Mouse (Mus musculus) MEL (cell line): ENCODE results near the gene Defb45. TPM values are rescaled to one million over a fixed set of nuclear protein-coding genes. Genes with fewer than 3 reads are reported as not detected.

Source experiments
- DNase-seq: peaks from one replicate; pipeline ENCODE4 v3.0.0; 2011; ENCODE audit warnings: low read depth, low spot score
- H3K27ac ChIP-seq: 2 replicates; pipeline ENCODE4 v1.5.1; 2012; ENCODE audit warnings: low read depth, mild to moderate bottlenecking, control low read depth, low read length, moderate library complexity; ENCODE audit not compliant: control insufficient read depth
- H3K27me3 ChIP-seq, 2 experiments: fragments of 150-350 bp in 1 of 2; sonication (generic) in 1 of 2; 2 replicates each; pipeline ENCODE4 v1.6.1; 2012; ENCODE audit warnings: low read length in 2 of 2, mild to moderate bottlenecking in 2 of 2, improper control_type of control experiment in 1 of 2, moderate library complexity in 1 of 2; ENCODE audit not compliant: insufficient read depth in 2 of 2, control insufficient read depth in 1 of 2
- H3K36me3 ChIP-seq, 2 experiments: 2 replicates each; pipeline ENCODE4 v1.6.1; 2012 to 2014; ENCODE audit warnings: low read length in 2 of 2, improper control_type of control experiment in 1 of 2, inconsistent platforms in 1 of 2, mild to moderate bottlenecking in 1 of 2; ENCODE audit not compliant: insufficient read depth in 2 of 2, control insufficient read depth in 1 of 2
- H3K4me1 ChIP-seq, 2 experiments: fragments of 150-350 bp in 1 of 2; sonication (generic) in 1 of 2; 2 replicates each; pipeline ENCODE4 v1.6.1; 2012; ENCODE audit warnings: low read length in 2 of 2, improper control_type of control experiment in 1 of 2, mild to moderate bottlenecking in 1 of 2; ENCODE audit not compliant: insufficient read depth in 2 of 2, control insufficient read depth in 1 of 2
- H3K4me3 ChIP-seq, 2 experiments: fragments of 150-350 bp in 1 of 2; sonication (generic) in 1 of 2; 2 replicates each; pipeline ENCODE4 v1.5.1; 2012; ENCODE audit warnings: low read depth in 2 of 2, low read length in 2 of 2, mild to moderate bottlenecking in 2 of 2, moderate library complexity in 2 of 2, control low read depth in 1 of 2, improper control_type of control experiment in 1 of 2; ENCODE audit not compliant: control insufficient read depth in 1 of 2, insufficient read depth in 1 of 2
- H3K79me2 ChIP-seq: 2 replicates; pipeline ENCODE4 v1.6.1; 2012; ENCODE audit warnings: mild to moderate bottlenecking, low read length, moderate library complexity; ENCODE audit not compliant: control insufficient read depth, poor library complexity, insufficient read depth
- H3K9ac ChIP-seq: 2 replicates; pipeline ENCODE4 v1.6.1; 2012; ENCODE audit warnings: low read depth, mild to moderate bottlenecking, control low read depth, low read length, moderate library complexity; ENCODE audit not compliant: control insufficient read depth, poor library complexity, severe bottlenecking
- H3K9me3 ChIP-seq: fragments of 150-350 bp; sonication (generic); replicated peaks from 2 replicates; pipeline ENCODE4 v1.6.1; 2012; ENCODE audit warnings: mild to moderate bottlenecking, low read length, improper control_type of control experiment, moderate library complexity; ENCODE audit not compliant: insufficient read depth
- BHLHE40 ChIP-seq: IDR thresholded peaks from 2 replicates; pipeline ENCODE4 v1.6.1; 2012; ENCODE audit warnings: low read depth, mild to moderate bottlenecking, inconsistent platforms, low read length, improper control_type of control experiment, borderline replicate concordance
- CHD1 ChIP-seq: IDR thresholded peaks from 2 replicates; pipeline ENCODE4 v1.6.1; 2012; ENCODE audit warnings: low read depth, mild to moderate bottlenecking, inconsistent platforms, low read length, improper control_type of control experiment
- CTCF ChIP-seq, 3 experiments: IDR thresholded peaks in 2 of 3; conservative IDR thresholded peaks in 1 of 3; 2 replicates each; pipeline ENCODE4 v1.5.1; 2011 to 2012; ENCODE audit warnings: low read length in 3 of 3, low read depth in 2 of 3, mild to moderate bottlenecking in 2 of 3, improper control_type of control experiment in 1 of 3, inconsistent platforms in 1 of 3, mixed read lengths in 1 of 3, moderate library complexity in 1 of 3; ENCODE audit not compliant: control insufficient read depth in 1 of 3, insufficient read depth in 1 of 3, poor library complexity in 1 of 3, severe bottlenecking in 1 of 3
- ELF1 ChIP-seq: IDR thresholded peaks from 2 replicates; pipeline ENCODE4 v1.6.1; 2014; ENCODE audit warnings: low read depth, mild to moderate bottlenecking, inconsistent platforms, low read length, improper control_type of control experiment, moderate library complexity
- EP300 ChIP-seq, 2 experiments: IDR thresholded peaks; 2 replicates each; pipeline ENCODE4 v1.6.1; 2011; ENCODE audit warnings: improper control_type of control experiment in 2 of 2, low read length in 2 of 2, low read depth in 1 of 2, mild to moderate bottlenecking in 1 of 2
- ETS1 ChIP-seq: IDR thresholded peaks from 2 replicates; pipeline ENCODE4 v1.6.1; 2012; ENCODE audit warnings: low read depth, mild to moderate bottlenecking, inconsistent platforms, low read length, improper control_type of control experiment, moderate library complexity
- GATA1 ChIP-seq: IDR thresholded peaks from 2 replicates; pipeline ENCODE4 v1.6.1; 2011; ENCODE audit warnings: low read depth, low read length, improper control_type of control experiment
- HCFC1 ChIP-seq: IDR thresholded peaks from 2 replicates; pipeline ENCODE4 v1.6.1; 2012; ENCODE audit warnings: low read depth, mild to moderate bottlenecking, inconsistent platforms, low read length, improper control_type of control experiment, moderate library complexity
- JUND ChIP-seq: IDR thresholded peaks from 2 replicates; pipeline ENCODE4 v1.6.1; 2011; ENCODE audit warnings: low read depth, mild to moderate bottlenecking, improper control_type of control experiment, low read length
- KAT2A ChIP-seq: conservative IDR thresholded peaks from 2 replicates; pipeline ENCODE4 v1.6.1; 2012; ENCODE audit warnings: low read depth, low read length, improper control_type of control experiment, inconsistent platforms
- MAFK ChIP-seq: IDR thresholded peaks from 2 replicates; pipeline ENCODE4 v1.6.1; 2011; ENCODE audit warnings: low read depth, mild to moderate bottlenecking, low read length, improper control_type of control experiment, borderline replicate concordance
- MAX ChIP-seq: IDR thresholded peaks from 2 replicates; pipeline ENCODE4 v1.6.1; 2011; ENCODE audit warnings: low read length, improper control_type of control experiment
- MAZ ChIP-seq: IDR thresholded peaks from 2 replicates; pipeline ENCODE4 v1.6.1; 2012; ENCODE audit warnings: low read depth, mild to moderate bottlenecking, inconsistent platforms, low read length, improper control_type of control experiment
- MXI1 ChIP-seq: IDR thresholded peaks from 2 replicates; pipeline ENCODE4 v1.6.1; 2011; ENCODE audit warnings: mild to moderate bottlenecking, low read depth, low read length, improper control_type of control experiment
- NELFE ChIP-seq: IDR thresholded peaks from 2 replicates; pipeline ENCODE4 v1.6.1; 2011; ENCODE audit warnings: low read depth, low read length, improper control_type of control experiment
- RAD21 ChIP-seq: IDR thresholded peaks from 2 replicates; pipeline ENCODE4 v1.6.1; 2011; ENCODE audit warnings: mild to moderate bottlenecking, low read depth, low read length, improper control_type of control experiment
- SIN3A ChIP-seq: IDR thresholded peaks from 2 replicates; pipeline ENCODE4 v1.6.1; 2012; ENCODE audit warnings: low read length, improper control_type of control experiment, inconsistent platforms
- SMC3 ChIP-seq: IDR thresholded peaks from 2 replicates; pipeline ENCODE4 v1.6.1; 2011; ENCODE audit warnings: low read depth, low read length, improper control_type of control experiment
- TAL1 ChIP-seq: IDR thresholded peaks from 2 replicates; pipeline ENCODE4 v1.6.1; 2012; ENCODE audit warnings: mild to moderate bottlenecking, inconsistent platforms, low read length, moderate library complexity, mixed read lengths
- TBP ChIP-seq: IDR thresholded peaks from 2 replicates; pipeline ENCODE4 v1.8.0; 2011; ENCODE audit warnings: low read depth, low read length, improper control_type of control experiment
- TCF12 ChIP-seq: IDR thresholded peaks from 2 replicates; pipeline ENCODE4 v1.6.1; 2014; ENCODE audit warnings: low read depth, mild to moderate bottlenecking, inconsistent platforms, low read length, improper control_type of control experiment, moderate library complexity
- USF2 ChIP-seq, 2 experiments: IDR thresholded peaks; 2 replicates each; pipeline ENCODE4 v1.6.1; 2011 to 2012; ENCODE audit warnings: improper control_type of control experiment in 2 of 2, low read length in 2 of 2, borderline replicate concordance in 1 of 2, inconsistent platforms in 1 of 2, low read depth in 1 of 2, mild to moderate bottlenecking in 1 of 2; ENCODE audit not compliant: insufficient read depth in 1 of 2
- ZC3H11A ChIP-seq: IDR thresholded peaks from 2 replicates; pipeline ENCODE4 v1.6.1; 2012; ENCODE audit warnings: low read depth, mild to moderate bottlenecking, inconsistent platforms, low read length, improper control_type of control experiment
- ZKSCAN1 ChIP-seq: IDR thresholded peaks from 2 replicates; pipeline ENCODE4 v1.6.1; 2012; ENCODE audit warnings: low read depth, mild to moderate bottlenecking, inconsistent platforms, low read length, improper control_type of control experiment, moderate library complexity
- ZMIZ1 ChIP-seq: IDR thresholded peaks from 2 replicates; pipeline ENCODE4 v1.6.1; 2012; ENCODE audit warnings: low read depth, mild to moderate bottlenecking, inconsistent platforms, low read length, improper control_type of control experiment, moderate library complexity
- ZNF384 ChIP-seq: IDR thresholded peaks from 2 replicates; pipeline ENCODE4 v1.6.1; 2012; ENCODE audit warnings: low read depth, mild to moderate bottlenecking, inconsistent platforms, low read length, improper control_type of control experiment
- polyA plus RNA-seq, 2 experiments: library from polyadenylated mRNA; stranded (reverse) in 1 of 2; unstranded in 1 of 2; fragments of >175 nt in 1 of 2; fragments of >200 nt in 1 of 2; gene quantifications; 2 replicates each; pipeline versions ENCODE4 v1.2.1 to v1.2.4; 2012; ENCODE audit warnings: low replicate concordance in 2 of 2, low read depth in 1 of 2; ENCODE audit not compliant: insufficient read length in 2 of 2, insufficient read depth in 1 of 2, missing spikeins in 1 of 2
- total RNA-seq: library from RNA; depleted of rRNA; stranded (reverse); fragments of 300-350 nt; gene quantifications from 2 replicates; pipeline ENCODE4 v1.2.3, GENCODE M21; 2012

Defb45 gene
- total and polyA plus RNA-seq, 3 experiments: not detected

- Histone ChIP-seq H3K4me1 (no peaks in the 10 kb centered on the region), H3K27me3 (peaks cover 8 to 12% of the 10 kb centered on the region in 2 experiments), H3K9ac (no peak overlapping the region), H3K79me2 (no peaks in the 10 kb centered on the region), H3K36me3 (no peaks in the 10 kb centered on the region), H3K4me3 (no peak overlapping the region), H3K27ac (no peak overlapping the region), H3K9me3 (no peaks in the 10 kb centered on the region)
- TF ChIP-seq BHLHE40 (no peak), TCF12 (no peak)
- DNase-seq: no peak
Measured at GRCm38 (mm10) chr2:152573484-152573883, 25.7 kb downstream of the Defb45 start.

- DNase-seq: peak; percentile 37
- no peaks in the 10 kb centered on the region for H3K79me2 ChIP-seq
Measured at GRCm38 (mm10) chr2:152572114-152572794, 26.9 kb downstream of the Defb45 start, which contains the start of gene Defb21. Defb21 (plus strand) TSS chr2:152572744.

GRCm38 (mm10) chr2:152570313-152570712, 28.9 kb downstream of the Defb45 start:
- Histone ChIP-seq H3K9me3 (no peaks in the 10 kb centered on the region), H3K79me2 (no peaks in the 10 kb centered on the region), H3K4me1 (no peaks in the 10 kb centered on the region), H3K27me3 (peaks cover 10 to 11% of the 10 kb centered on the region in 2 experiments), H3K27ac (no peak overlapping the region), H3K4me3 (no peak overlapping the region), H3K36me3 (no peaks in the 10 kb centered on the region), H3K9ac (no peak overlapping the region)
- TF ChIP-seq ZMIZ1: no peak
- TF ChIP-seq ZNF384: no peak
- no peak for TF ChIP-seq MAX
- TF ChIP-seq TAL1: no peak
- TF ChIP-seq EP300 (IDR thresholded peaks at IDR 0.05; ENCODE audit: low read depth in 1 of 2, low read length in 2 of 2): no peak
- TF ChIP-seq MAZ: no peak
- TF ChIP-seq ZKSCAN1: no peak
- TF ChIP-seq GATA1: no peak
- TF ChIP-seq CHD1: no peak
- no peak for TF ChIP-seq NELFE
- TF ChIP-seq USF2 (IDR thresholded peaks at IDR 0.05; ENCODE audit: borderline replicate concordance in 1 of 2, insufficient read depth in 1 of 2, low read depth in 1 of 2, low read length in 2 of 2): no peak
- no peak for TF ChIP-seq TCF12
- no peak for TF ChIP-seq SIN3A
- TF ChIP-seq MXI1: no peak
- no peak for TF ChIP-seq KAT2A
- TF ChIP-seq ZC3H11A: no peak
- no peak for TF ChIP-seq TBP
- no peak for TF ChIP-seq JUND
- no peak for TF ChIP-seq SMC3
- TF ChIP-seq RAD21: no peak
- no peak for DNase-seq

More at GRCm38 (mm10) chr2:152572114-152572794, 26.9 kb downstream of the Defb45 start, which contains the start of gene Defb21:
- Histone ChIP-seq H3K9me3 (no peaks in the 10 kb centered on the region), H3K9ac (no peak within 1 kb of the TSS), H3K4me1 (no peaks in the 10 kb centered on the region), H3K4me3 (no peak within 1 kb of the TSS), H3K27me3 (peaks cover 8 to 15% of the 10 kb centered on the region in 2 experiments), H3K36me3 (no peaks in the 10 kb centered on the region), H3K27ac (no peak within 1 kb of the TSS)
- TF ChIP-seq TCF12 (no peak), SMC3 (peak; percentile 42), HCFC1 (no peak), MAFK (no peak), SIN3A (no peak), KAT2A (no peak), RAD21 (no peak; the same call in 1 of the 2 replicates), JUND (no peak), ELF1 (no peak), ETS1 (no peak), ZNF384 (no peak), BHLHE40 (no peak), CTCF (IDR thresholded peaks at IDR 0.05 in 2 of 3, conservative IDR thresholded peaks at IDR 0.05 in 1 of 3; ENCODE audit: control insufficient read depth in 1 of 3, insufficient read depth in 1 of 3, low read depth in 2 of 3, low read length in 3 of 3, poor library complexity in 1 of 3, severe bottlenecking in 1 of 3) (peak; percentile 55 to 70 (median 60))
- TF ChIP-seq, all 39 proteins: peak for 2
